Mouse (Mus musculus) liver, adult 2 months (tissue): ENCODE results near the gene Lgals3bp.

Source experiments
- CTCF ChIP-seq: fragments of 200-500 bp; IDR thresholded peaks from 2 replicates; pipeline ENCODE4 v1.5.1; 2011; ENCODE audit warnings: low read depth, low read length, control low read depth
- POLR2A ChIP-seq: fragments of 200-500 bp; IDR thresholded peaks from 2 replicates; pipeline ENCODE4 v1.6.1; 2011; ENCODE audit warnings: low read length, control low read depth; ENCODE audit not compliant: insufficient read depth; ENCODE audit errors: extremely low read depth

- no peak for TF ChIP-seq CTCF
- no peak for TF ChIP-seq POLR2A
Measured at GRCm38 (mm10) chr11:118375881-118376280, 26.0 kb downstream of the Lgals3bp start.
